Mouse (Mus musculus) heart, postnatal 4 days (tissue): ENCODE measurements around the gene Dhx8. TPM values are rescaled to one million over a fixed set of nuclear protein-coding genes. Genes with fewer than 3 reads are reported as not detected.
A peak's percentile ranks its signal among the peaks of the same experiment; 100 is the strongest.

ENCODE experiments used
- DNase-seq: peaks from one replicate; pipeline ENCODE4 v3.0.0; 2021
- total RNA-seq, 2 experiments: library from RNA; stranded (reverse); gene quantifications; 2 replicates each; pipeline ENCODE4 v1.2.3; 2021

Dhx8 gene
- total RNA-seq, 2 experiments from 2014 or later = 21.6 to 21.7 TPM

- no peak for DNase-seq
Observed at GRCm38 (mm10) chr11:101756616-101757015, 23.9 kb downstream of the Dhx8 start.

DNA sequence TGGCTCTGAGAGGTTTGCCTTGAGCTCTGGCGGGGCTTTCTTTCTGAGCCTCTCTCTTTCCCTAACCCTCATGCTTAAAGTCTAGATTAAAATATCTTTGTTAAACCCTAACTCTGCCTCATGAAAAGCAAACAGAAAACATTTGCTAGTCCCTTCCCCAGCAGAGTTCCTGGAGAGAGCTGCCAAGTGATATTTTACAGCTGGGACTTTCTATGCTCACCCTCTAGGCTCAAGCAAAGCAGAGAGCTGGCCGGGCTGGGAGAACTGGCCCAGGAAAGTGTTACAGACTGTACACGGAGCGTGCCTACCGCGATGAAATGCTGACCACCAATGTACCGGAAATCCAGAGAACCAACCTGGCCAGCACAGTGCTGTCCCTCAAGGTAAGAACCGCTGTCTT is 24.6 kb downstream of the Dhx8 start:
- DNase-seq = peak; percentile 34

DNA sequence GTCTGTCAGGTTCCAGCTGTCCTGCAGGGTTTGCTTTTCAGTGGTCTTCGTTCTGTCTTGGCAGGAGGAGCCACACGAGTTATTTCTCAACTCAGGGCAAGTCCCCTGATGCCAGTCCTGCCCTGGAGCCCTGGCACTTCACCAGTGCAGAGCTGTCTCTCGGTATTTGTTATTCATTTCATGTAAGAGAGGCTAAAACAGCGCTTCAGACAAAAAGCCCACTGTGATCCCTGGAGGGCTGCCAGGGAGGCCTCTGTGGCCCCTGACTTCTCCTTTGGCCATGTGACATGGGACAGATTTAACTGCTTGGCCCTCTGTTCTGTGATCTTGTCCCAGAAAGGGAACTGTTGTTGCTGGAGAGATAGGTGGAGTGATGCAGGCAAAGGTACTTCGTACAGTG is 25.7 kb downstream of the Dhx8 start:
- DNase-seq = no peak

- DNase-seq = no peak
Observed at GRCm38 (mm10) chr11:101759530-101759929, 26.8 kb downstream of the Dhx8 start.

GRCm38 (mm10) chr11:101763723-101764122 is 31.0 kb downstream of the Dhx8 start:
- peak; percentile 35 for DNase-seq

DNA sequence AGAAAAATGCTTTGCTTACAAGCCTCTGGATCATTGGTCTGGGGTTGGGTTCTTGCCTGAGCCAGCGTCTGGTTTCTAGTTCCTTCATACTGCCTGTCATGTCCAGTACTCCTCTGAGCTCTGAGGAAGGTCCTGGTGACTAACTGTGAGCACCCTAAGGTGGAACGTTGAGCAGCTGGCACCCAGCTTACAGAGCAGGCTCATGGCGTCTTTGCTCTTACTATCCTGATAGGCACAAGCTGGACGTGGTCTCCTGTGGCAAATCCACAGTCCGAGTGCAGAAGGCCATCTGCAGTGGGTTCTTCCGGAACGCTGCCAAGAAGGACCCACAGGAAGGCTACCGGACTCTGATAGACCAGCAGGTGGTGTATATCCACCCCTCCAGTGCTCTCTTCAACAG is 31.8 kb downstream of the Dhx8 start:
- DNase-seq = no peak

DNA sequence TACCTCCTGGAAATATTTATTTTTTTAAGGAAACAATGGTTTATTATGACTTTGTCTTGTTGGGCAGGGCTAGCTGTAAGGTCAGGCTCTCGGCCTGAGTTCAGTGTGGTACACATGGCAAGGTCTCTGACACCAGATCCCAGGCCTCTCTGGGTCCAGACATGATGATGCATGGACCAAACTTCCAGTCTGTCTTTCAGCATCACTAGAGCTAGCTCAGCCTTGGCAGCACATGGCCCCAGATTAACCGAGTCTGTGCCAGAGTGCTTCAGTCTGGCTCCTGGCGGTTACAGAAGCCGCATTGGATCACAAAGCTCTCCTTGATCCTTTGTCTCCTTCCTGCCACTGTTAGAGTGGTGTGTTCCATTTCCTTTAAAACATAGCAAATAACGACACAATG is 34.6 kb downstream of the Dhx8 start:
- no peak for DNase-seq

GRCm38 (mm10) chr11:101768721-101769120 is 36.0 kb downstream of the Dhx8 start:
- DNase-seq = no peak

DNA sequence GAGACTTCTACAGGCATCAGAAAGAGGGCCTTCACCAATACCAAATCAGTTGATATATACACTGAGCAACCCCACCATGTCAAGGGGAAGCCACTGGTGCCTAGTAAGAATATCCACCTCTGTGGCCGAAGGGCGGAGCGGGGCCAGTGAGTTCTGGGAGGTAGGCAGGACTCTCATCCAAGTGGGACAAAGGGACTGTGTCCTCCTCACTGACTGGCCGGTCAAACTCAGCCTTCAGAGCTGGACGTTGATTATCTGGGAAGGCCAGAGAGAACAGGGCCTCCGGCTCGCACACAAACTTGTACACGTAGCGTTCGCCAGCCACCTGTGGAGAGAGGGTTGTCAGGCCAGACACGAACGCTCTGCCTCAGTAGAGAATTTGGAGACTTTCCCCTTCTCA is 37.5 kb downstream of the Dhx8 start:
- DNase-seq = no peak

- no peak for DNase-seq
Observed at GRCm38 (mm10) chr11:101772027-101772426, 39.3 kb downstream of the Dhx8 start.

- DNase-seq = peak; percentile 77
Observed at GRCm38 (mm10) chr11:101772449-101772848, 39.7 kb downstream of the Dhx8 start.

- DNase-seq = no peak
Observed at GRCm38 (mm10) chr11:101776846-101777245, 44.1 kb downstream of the Dhx8 start.

- DNase-seq = no peak
Observed at GRCm38 (mm10) chr11:101783135-101783534, 50.4 kb downstream of the Dhx8 start.

DNA sequence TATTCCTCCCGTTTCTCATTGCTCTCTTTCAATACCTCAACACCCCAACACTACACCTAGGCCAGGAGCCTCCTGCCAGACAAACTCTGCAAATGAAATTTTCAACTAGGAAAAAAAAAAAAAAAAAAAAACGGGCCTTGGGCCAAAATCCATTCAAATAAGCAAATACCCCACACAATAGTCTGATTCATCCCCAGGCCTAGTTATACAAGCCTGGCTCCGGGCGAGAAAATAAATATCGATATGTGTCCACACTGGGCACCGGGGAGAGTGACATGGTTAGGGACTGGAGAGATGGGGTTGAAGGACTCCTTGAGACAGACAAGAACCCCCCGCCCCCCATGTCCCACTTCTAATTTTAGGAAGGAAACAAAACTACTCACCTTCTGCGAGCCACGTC is 50.9 kb downstream of the Dhx8 start:
- DNase-seq = no peak

GRCm38 (mm10) chr11:101784072-101784471 is 51.4 kb downstream of the Dhx8 start:
- no peak for DNase-seq

GRCm38 (mm10) chr11:101784488-101785142 is 51.9 kb downstream of the Dhx8 start:
- DNase-seq = peak; percentile 30

DNA sequence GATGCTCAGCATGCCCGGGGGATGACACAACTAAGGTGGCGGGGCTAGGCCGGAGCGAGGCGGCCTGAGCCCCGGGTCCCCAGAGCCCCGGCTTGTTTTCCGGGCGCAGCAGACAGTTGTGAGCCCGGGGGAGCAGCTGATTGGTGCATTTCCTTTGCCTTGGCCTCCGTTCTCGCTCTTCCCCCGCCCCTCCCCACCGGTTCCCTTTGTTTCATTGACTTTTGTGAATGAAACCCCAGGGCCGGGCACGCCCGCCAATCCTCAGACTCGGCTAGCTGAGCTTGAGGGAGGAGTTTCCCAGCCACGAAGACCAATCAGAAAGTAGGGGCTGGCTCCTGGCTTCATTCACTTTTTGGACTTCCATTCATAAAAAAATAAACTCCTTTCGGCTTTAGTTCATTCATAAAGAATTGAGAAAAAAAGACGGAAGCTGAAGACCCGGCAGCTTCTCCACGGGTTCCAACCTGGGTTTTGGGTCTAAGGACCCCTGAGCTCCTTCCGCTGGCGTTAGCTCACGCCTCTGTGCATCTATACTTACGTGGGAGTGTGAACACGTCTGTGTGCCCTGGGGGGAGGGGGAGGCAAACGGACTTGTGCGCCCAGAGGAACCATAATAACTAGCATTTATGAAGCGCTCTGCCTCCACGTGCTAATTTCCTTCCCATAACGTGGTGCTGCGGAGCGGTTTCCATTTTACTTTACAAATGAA is 52.6 kb downstream of the Dhx8 start, which contains the start of gene Etv4:
Gene Etv4 (minus strand): TSS at position 229 of the 709 bp plus-strand sequence.
- DNase-seq = peak; percentile 92

- no peak for DNase-seq
Observed at GRCm38 (mm10) chr11:101785852-101786205, 53.1 kb downstream of the Dhx8 start.

- DNase-seq = no peak
Observed at GRCm38 (mm10) chr11:101786651-101787050, 53.9 kb downstream of the Dhx8 start.

DNA sequence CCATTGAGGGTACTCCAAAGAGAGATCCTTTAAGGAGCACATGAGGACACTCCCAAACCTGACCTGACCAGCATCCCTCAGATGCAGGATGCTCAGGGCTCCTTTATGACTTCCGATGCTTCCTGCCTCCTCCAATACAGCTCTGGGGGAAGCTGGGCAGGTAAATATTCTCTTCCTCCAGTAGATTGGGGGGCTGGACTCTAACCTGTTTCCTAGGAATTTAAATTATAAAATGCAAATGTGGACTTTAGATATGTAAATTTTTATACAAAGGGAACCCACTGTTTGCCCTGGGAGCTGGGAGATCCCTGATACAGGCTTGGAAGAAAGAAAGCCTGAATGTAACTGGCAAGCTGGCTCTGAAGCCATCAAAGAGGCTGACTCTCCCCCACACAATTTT is 54.7 kb downstream of the Dhx8 start:
- DNase-seq = no peak

DNA sequence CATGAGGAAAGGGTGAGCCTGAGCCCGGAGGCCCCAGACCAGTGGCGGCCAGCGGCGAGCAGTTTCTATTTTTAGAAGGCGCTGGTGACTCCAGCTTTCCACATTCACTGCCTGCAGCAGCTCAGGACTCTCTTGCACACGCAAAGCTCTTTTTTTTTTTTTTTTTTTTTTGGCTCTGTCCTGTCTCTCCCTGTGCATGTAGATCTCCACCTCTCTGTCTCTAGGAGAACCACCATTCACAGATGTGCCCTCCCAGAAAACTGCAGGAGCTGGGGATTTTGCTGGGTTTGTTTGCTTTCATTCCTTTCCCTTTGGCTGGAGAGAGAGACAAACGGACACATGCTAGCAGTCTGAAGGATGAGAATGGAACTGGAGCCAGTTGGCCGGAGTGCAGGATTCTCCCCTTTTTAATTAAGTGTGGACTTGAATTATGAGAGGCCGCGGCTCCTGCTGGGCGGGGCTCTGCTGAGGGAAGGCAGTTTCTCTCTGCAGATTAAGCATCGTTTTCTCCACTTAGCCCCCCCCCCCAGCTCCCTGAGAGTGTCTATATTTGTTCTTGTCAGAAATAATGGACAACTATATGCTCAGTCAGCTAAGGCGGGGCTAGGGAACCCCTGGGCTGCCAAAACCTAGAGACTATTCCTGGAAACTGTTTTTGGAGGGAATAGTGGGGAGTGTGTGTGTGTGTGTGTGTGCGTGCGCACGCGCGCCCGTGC is 58.2 kb downstream of the Dhx8 start:
- peak; percentile 66 for DNase-seq

- DNase-seq = no peak
Observed at GRCm38 (mm10) chr11:101797355-101797754, 64.6 kb downstream of the Dhx8 start.

DNA sequence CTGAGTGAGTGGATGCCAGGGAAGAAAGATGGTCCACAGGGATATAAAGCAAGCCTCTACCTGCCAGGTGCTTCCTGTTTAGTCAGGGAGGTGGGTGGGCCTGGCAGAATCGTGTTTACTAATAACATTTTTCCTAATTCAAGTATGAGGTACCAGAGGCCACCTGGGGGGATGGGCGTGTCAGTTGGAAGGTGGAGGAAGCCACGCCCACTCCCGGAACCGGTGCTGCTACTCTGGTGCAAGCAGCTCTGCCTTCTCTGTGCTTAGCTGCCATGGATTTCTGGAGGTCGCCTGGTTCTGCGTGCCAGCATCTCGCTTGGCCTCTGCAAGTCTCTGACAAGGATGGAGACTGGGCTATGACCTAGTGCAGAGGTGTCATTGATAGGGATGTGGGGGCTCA is 65.4 kb downstream of the Dhx8 start:
- no peak for DNase-seq

DNA sequence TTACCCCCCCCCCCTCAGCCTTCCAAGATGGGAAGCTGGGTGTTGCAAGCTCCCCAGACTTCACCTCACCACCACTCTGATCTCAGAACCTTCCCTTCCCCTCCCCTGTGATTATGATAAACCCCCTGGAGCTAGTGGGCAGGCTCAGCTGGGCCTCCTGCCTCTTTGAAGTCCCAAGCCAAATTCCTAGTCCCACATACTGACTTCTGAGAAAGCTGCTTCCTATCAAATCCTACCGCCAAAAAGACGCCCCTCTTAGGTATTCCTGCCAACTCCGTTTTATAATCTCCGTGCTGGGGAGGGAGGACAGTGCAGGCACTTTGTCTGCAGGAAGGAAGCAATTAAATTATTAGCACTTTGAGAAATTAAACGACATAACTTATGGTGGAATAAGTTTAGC is 68.7 kb downstream of the Dhx8 start:
- no peak for DNase-seq
